Mouse (Mus musculus): ENCODE measurements around the gene Zfp385c.

Gene Zfp385c

GRCm38 (mm10) chr11:100716649-100717048 is 24.4 kb upstream of the Zfp385c start:
- no peak for DNase-seq

- no peak for DNase-seq
Observed at GRCm38 (mm10) chr11:100714948-100715347, 22.7 kb upstream of the Zfp385c start.

- DNase-seq: peak; percentile 75 to 78
Observed at GRCm38 (mm10) chr11:100714534-100714915, 22.3 kb upstream of the Zfp385c start.

- DNase-seq: peak; percentile 63 to 66
Observed at GRCm38 (mm10) chr11:100713735-100714533, 21.7 kb upstream of the Zfp385c start, which contains the start of gene Hspb9. TSS of gene Hspb9 (plus strand) at chr11:100713850.

GRCm38 (mm10) chr11:100713174-100713573 is 20.9 kb upstream of the Zfp385c start:
- DNase-seq: no peak

GRCm38 (mm10) chr11:100711783-100712615 is 19.7 kb upstream of the Zfp385c start, which contains the start of gene Kat2a:
TSS of gene Kat2a (minus strand) at chr11:100712465.
- peak; percentile 59 to 69 for DNase-seq

- no peak for DNase-seq
Observed at GRCm38 (mm10) chr11:100710977-100711376, 18.7 kb upstream of the Zfp385c start.

GRCm38 (mm10) chr11:100710528-100710927 is 18.3 kb upstream of the Zfp385c start:
- no peak for DNase-seq

- no peak for DNase-seq
Observed at GRCm38 (mm10) chr11:100709201-100709810, 17.1 kb upstream of the Zfp385c start.

GRCm38 (mm10) chr11:100705095-100705747 is 13.0 kb upstream of the Zfp385c start:
- no peak for DNase-seq

- DNase-seq: peak; percentile 40 to 41
Observed at GRCm38 (mm10) chr11:100703851-100704531, 11.7 kb upstream of the Zfp385c start, which contains the start of gene Dhx58. TSS of gene Dhx58 (minus strand) at chr11:100704271.

- DNase-seq: no peak
Observed at GRCm38 (mm10) chr11:100703366-100703765, 11.1 kb upstream of the Zfp385c start.

GRCm38 (mm10) chr11:100702906-100703305 is 10.7 kb upstream of the Zfp385c start:
- DNase-seq: no peak

- peak; percentile 78 to 81 for DNase-seq
Observed at GRCm38 (mm10) chr11:100702081-100702851, 10.0 kb upstream of the Zfp385c start.

- peak; percentile 77 to 80 for DNase-seq
Observed at GRCm38 (mm10) chr11:100701301-100701700, 9.0 kb upstream of the Zfp385c start.

GRCm38 (mm10) chr11:100700710-100701109 is 8.5 kb upstream of the Zfp385c start:
- DNase-seq: no peak

GRCm38 (mm10) chr11:100697921-100698320 is 5.7 kb upstream of the Zfp385c start:
- no peak for DNase-seq

- DNase-seq: peak; percentile 89
Observed at GRCm38 (mm10) chr11:100694926-100695325, 2.7 kb upstream of the Zfp385c start.

- DNase-seq: no peak
Observed at GRCm38 (mm10) chr11:100693154-100693553, 899 bp upstream of the Zfp385c start.

- no peak for DNase-seq
Observed at GRCm38 (mm10) chr11:100690389-100690788, 1.9 kb downstream of the Zfp385c start.

- DNase-seq: no peak
Observed at GRCm38 (mm10) chr11:100688443-100688842, 3.8 kb downstream of the Zfp385c start.
